Mouse (Mus musculus): ENCODE measurements around the gene Enah. TPM values are rescaled to one million over a fixed set of nuclear protein-coding genes. Genes with fewer than 3 reads are reported as not detected.

Enah gene
- total and polyA plus RNA-seq, 3 experiments, result 0.45 to 0.69 TPM; not detected in 1

DNA sequence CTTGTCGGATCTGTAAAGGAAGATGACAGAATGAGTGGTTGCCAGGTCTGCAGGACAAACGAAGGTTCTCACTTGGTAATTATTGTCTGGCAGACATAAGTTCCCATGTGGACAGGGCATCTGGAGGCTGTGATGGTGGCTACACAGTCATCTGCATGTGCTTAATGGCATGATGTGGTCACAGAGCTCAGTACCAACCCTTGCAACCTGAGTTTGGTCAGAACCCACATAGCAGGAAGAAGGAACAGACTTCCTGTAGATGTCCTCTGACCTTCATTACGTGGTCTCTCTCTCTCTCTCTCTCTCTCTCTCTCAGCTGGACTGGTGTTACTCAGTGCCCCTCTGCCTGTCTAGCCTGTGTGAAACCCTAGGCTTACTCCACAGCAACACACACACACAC, 147.2 kb downstream of the Enah start:
- H3K4me1 ChIP-seq (ENCODE audit: control insufficient read depth in 1 of 2, insufficient read depth in 2 of 2, low read length in 2 of 2), result peaks cover 0 to 11% of the 10 kb centered on the region in 2 experiments; a peak in 2 of 4 replicates
- H3K9ac ChIP-seq (ENCODE audit: control insufficient read depth, low read depth, low read length, poor library complexity, severe bottlenecking), result no peak overlapping the region
- H3K79me2 ChIP-seq (ENCODE audit: control insufficient read depth, insufficient read depth, low read length, poor library complexity), result no peaks in the 10 kb centered on the region
- no peaks in the 10 kb centered on the region for H3K27me3 ChIP-seq (ENCODE audit: control insufficient read depth in 1 of 2, insufficient read depth in 2 of 2, low read length in 2 of 2)
- DNase-seq (ENCODE audit: low read depth, low spot score), result no peak
- H3K4me3 ChIP-seq (ENCODE audit: control insufficient read depth in 1 of 2, insufficient read depth in 1 of 2, low read depth in 2 of 2, low read length in 2 of 2), result no peak overlapping the region
- no peaks in the 10 kb centered on the region for H3K9me3 ChIP-seq (replicated peaks; ENCODE audit: insufficient read depth, low read length)
- H3K27ac ChIP-seq (ENCODE audit: control insufficient read depth, low read depth, low read length), result no peak overlapping the region
- no peak for TF ChIP-seq POLR2AphosphoS5 (IDR thresholded peaks at IDR 0.05; ENCODE audit: borderline replicate concordance, low read depth, low read length)
- no peak for TF ChIP-seq RCOR1 (IDR thresholded peaks at IDR 0.05; ENCODE audit: low read depth, low read length)
- no peak for TF ChIP-seq POLR2AphosphoS2 (IDR thresholded peaks at IDR 0.05; ENCODE audit: low read length)
- TF ChIP-seq CTCF (IDR thresholded peaks at IDR 0.05 in 2 of 3, conservative IDR thresholded peaks at IDR 0.05 in 1 of 3; ENCODE audit: control insufficient read depth in 1 of 3, insufficient read depth in 1 of 3, low read depth in 2 of 3, low read length in 3 of 3, poor library complexity in 1 of 3, severe bottlenecking in 1 of 3), result no peak
- TF ChIP-seq USF1 (IDR thresholded peaks at IDR 0.05; ENCODE audit: low read depth, low read length), result no peak
- no peak for TF ChIP-seq MAZ (IDR thresholded peaks at IDR 0.05; ENCODE audit: low read depth, low read length)
- TF ChIP-seq GATA1 (IDR thresholded peaks at IDR 0.05; ENCODE audit: low read depth, low read length), result no peak
- no peak for TF ChIP-seq E2F4 (IDR thresholded peaks at IDR 0.05; ENCODE audit: borderline replicate concordance, low read depth, low read length)
- no peak for TF ChIP-seq NELFE (IDR thresholded peaks at IDR 0.05; ENCODE audit: low read depth, low read length)
- TF ChIP-seq ZNF384 (IDR thresholded peaks at IDR 0.05; ENCODE audit: low read depth, low read length), result no peak
- no peak for TF ChIP-seq MAX (IDR thresholded peaks at IDR 0.05; ENCODE audit: low read length)
- TF ChIP-seq ELF1 (IDR thresholded peaks at IDR 0.05; ENCODE audit: low read depth, low read length), result no peak
- H3K36me3 ChIP-seq (ENCODE audit: control insufficient read depth in 1 of 2, insufficient read depth in 2 of 2, low read length in 2 of 2), result no peaks in the 10 kb centered on the region

DNA sequence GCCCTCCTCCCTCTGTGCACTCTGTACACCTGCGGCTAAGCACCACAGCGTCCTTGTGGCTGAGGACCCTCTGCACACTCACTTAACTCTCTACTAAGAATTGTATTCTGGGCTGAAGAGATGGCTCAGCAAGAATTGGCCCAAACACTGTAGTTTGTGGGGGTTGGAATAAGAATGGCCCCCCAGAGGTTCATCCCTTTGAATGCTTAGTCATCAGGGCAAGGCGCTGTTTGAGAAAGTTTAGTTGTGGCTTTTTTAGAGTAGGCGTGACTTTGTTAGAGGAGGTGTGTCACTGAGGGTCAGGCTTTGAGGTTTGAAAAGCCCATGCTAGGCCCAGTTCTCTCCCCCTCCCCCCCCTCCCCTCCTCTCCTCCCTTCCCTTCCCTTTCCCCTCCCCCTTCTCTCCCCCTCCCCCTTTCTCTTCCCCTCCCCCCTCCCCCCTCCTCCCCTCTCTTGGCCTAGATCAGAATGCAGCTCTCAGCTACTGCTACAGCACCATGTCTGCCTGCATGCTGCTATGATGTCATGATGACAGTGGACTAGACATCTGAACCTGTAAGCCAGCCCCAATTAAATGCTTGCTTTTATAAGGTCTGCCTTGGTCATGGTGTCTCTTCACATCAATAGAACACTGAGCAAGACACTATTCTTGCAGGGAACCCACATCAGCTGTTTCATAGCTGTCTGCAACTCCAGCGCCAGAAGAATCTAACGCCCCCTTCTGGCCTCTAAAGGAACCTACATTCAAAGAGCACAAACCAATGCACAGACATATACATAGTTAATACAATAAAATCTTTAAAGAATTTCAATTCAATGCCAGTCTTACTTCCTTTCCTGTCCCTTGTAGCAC, 153.1 kb downstream of the Enah start:
- Histone ChIP-seq H3K27me3 (ENCODE audit: control insufficient read depth in 1 of 2, insufficient read depth in 2 of 2, low read length in 2 of 2) (no peaks in the 10 kb centered on the region), H3K36me3 (ENCODE audit: control insufficient read depth in 1 of 2, insufficient read depth in 2 of 2, low read length in 2 of 2) (peaks cover 0 to 5% of the 10 kb centered on the region in 2 experiments; a peak in 2 of 4 replicates), H3K79me2 (ENCODE audit: control insufficient read depth, insufficient read depth, low read length, poor library complexity) (no peaks in the 10 kb centered on the region), H3K9ac (ENCODE audit: control insufficient read depth, low read depth, low read length, poor library complexity, severe bottlenecking) (no peak overlapping the region), H3K4me1 (ENCODE audit: control insufficient read depth in 1 of 2, insufficient read depth in 2 of 2, low read length in 2 of 2) (peaks cover 0 to 17% of the 10 kb centered on the region in 2 experiments; a peak in 3 of 4 replicates), H3K4me3 (ENCODE audit: control insufficient read depth in 1 of 2, insufficient read depth in 1 of 2, low read depth in 2 of 2, low read length in 2 of 2) (no peak overlapping the region), H3K9me3 (replicated peaks; ENCODE audit: insufficient read depth, low read length) (no peaks in the 10 kb centered on the region), H3K27ac (ENCODE audit: control insufficient read depth, low read depth, low read length) (no peak overlapping the region)
- DNase-seq (ENCODE audit: low read depth, low spot score), result no peak
- TF ChIP-seq TCF12 (IDR thresholded peaks at IDR 0.05; ENCODE audit: low read depth, low read length) (no peak), HCFC1 (IDR thresholded peaks at IDR 0.05; ENCODE audit: low read depth, low read length) (no peak), CTCF (IDR thresholded peaks at IDR 0.05 in 2 of 3, conservative IDR thresholded peaks at IDR 0.05 in 1 of 3; ENCODE audit: control insufficient read depth in 1 of 3, insufficient read depth in 1 of 3, low read depth in 2 of 3, low read length in 3 of 3, poor library complexity in 1 of 3, severe bottlenecking in 1 of 3) (peak in 1 of 3 experiments; percentile 7; a peak in 1 of 6 replicates)

Data from MEL (cell line).